Mouse (Mus musculus) neural tube, embryonic 12.5 days (tissue): ENCODE measurements around the gene Suds3. TPM values are rescaled to one million over a fixed set of nuclear protein-coding genes. Genes with fewer than 3 reads are reported as not detected.

ENCODE experiments used
- ATAC-seq: fragments of 200-750 bp; cut with Nextera tagmentation; 2 replicates; pipeline ENCODE4 v1.8.0; 2017; ENCODE audit warnings: low read depth, mild to moderate bottlenecking, moderate TSS enrichment, moderate library complexity; ENCODE audit not compliant: low FRiP score
- H3K27ac ChIP-seq: fragments of 300-500 bp; sonication (generic); 2 replicates; pipeline ENCODE4 v1.5.1; 2016
- H3K27me3 ChIP-seq: fragments of 300-500 bp; sonication (generic); replicated peaks from 2 replicates; pipeline ENCODE4 v1.6.1; 2016; ENCODE audit warnings: mild to moderate bottlenecking
- H3K36me3 ChIP-seq: fragments of 300-500 bp; sonication (generic); 2 replicates; pipeline ENCODE4 v1.6.1; 2016; ENCODE audit warnings: mild to moderate bottlenecking
- H3K4me1 ChIP-seq: fragments of 300-500 bp; sonication (generic); 2 replicates; pipeline ENCODE4 v1.6.1; 2016
- H3K4me2 ChIP-seq: fragments of 300-500 bp; sonication (generic); replicated peaks from 2 replicates; pipeline ENCODE4 v1.6.1; 2016; ENCODE audit warnings: mild to moderate bottlenecking
- H3K4me3 ChIP-seq: fragments of 300-500 bp; sonication (generic); 2 replicates; pipeline ENCODE4 v1.5.1; 2016
- H3K9ac ChIP-seq: fragments of 300-500 bp; sonication (generic); 2 replicates; pipeline ENCODE4 v1.6.1; 2016; ENCODE audit warnings: mild to moderate bottlenecking
- H3K9me3 ChIP-seq: fragments of 300-500 bp; sonication (generic); 2 replicates; pipeline ENCODE4 v1.6.1; 2016; ENCODE audit warnings: mild to moderate bottlenecking
- WGBS: fragments of 180-500 bp; shearing (Covaris S2); methylation state at CpG from one replicate; pipeline ENCODE4 v1.1.7; 2016; 5-methylcytosine and 5-hydroxymethylcytosine counted together
- polyA plus RNA-seq: library from polyadenylated mRNA; unstranded; fragments of >200 nt; fragmentation: Nextera tagmentation; extraction: Ambion mirVana; gene quantifications from 2 replicates; pipeline ENCODE4 v1.2.1, GENCODE M21; 2016

Gene Suds3
- 109 and 112 TPM in 2 replicates for polyA plus RNA-seq

DNA sequence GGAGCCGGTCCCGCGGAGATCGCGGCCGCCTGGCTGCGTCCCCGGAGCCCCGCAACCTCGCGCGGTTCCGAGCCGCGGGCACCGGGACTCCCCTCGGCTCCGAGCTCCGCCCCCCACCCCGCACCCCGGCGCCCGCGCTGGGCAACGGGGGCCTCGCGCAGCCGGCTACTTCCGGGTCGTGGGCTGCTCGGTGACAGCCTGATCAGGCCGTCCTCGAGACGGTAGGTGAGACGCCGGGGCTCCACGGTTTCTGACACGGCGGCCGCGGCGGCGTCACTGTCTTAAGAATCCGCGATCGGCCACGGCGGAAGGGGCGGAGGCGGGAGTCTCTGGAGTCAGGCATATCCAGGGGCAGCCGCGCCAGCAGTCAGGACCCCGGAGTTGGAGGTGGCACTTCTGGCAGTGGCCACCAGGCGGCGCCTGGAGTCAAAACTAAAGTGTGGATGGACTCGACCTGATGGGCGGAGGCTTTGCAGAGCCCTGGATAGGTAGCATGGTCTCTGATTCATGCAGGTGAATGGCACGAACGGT lies at the start of gene Suds3:
Gene Suds3 (minus strand): TSS at position 278 of the 531 bp plus-strand sequence.
- under 1% methylated on average over 58 of the region's 59 CpGs for WGBS
- ATAC-seq = peak; percentile 69
- H3K4me2 ChIP-seq = peak within 1 kb of the TSS; percentile 81

DNA sequence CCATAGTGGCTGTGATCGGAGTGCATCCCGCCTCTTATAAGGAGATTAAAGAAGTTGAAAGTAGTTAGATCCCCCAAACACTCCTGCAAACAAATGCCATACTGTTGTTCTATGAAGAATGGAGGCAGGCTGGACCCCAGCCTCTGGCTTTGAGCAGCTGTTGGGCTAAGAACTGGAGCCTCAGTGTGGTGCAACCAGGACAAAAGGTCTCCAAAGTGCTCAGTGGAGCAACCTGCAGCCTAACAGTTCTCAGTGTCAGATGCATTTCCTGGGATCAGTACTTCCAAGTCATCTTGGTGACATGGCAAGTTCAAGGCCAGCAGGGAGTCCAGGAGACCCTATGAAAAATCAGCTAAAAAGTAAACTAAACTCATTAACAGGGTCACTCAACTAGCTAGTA lies 49.0 kb upstream of the Suds3 start:
- ATAC-seq = no peak
- no peak overlapping the region for H3K4me3 ChIP-seq
- H3K27ac ChIP-seq = no peak overlapping the region
- H3K4me2 ChIP-seq = no peak overlapping the region
- no peaks in the 10 kb centered on the region for H3K4me1 ChIP-seq
- no peaks in the 10 kb centered on the region for H3K9me3 ChIP-seq
- no peaks in the 10 kb centered on the region for H3K27me3 ChIP-seq
- WGBS = 94% methylated on average over 2 of the region's 2 CpGs
- H3K36me3 ChIP-seq = no peaks in the 10 kb centered on the region
- no peak overlapping the region for H3K9ac ChIP-seq

More for the DNA sequence above, at the start of gene Suds3:
- Histone ChIP-seq H3K9ac (peak within 1 kb of the TSS; percentile 90), H3K4me3 (peak within 1 kb of the TSS; percentile 91), H3K27ac (peak within 1 kb of the TSS; percentile 50; the same call in 1 of the 2 replicates), H3K9me3 (no peaks in the 10 kb centered on the region), H3K27me3 (0 out of 2 replicates have a peak, but pooled peaks cover 3% of the 10 kb centered on the region), H3K4me1 (peaks cover 9% of the 10 kb centered on the region), H3K36me3 (peaks cover 27% of the 10 kb centered on the region)

DNA sequence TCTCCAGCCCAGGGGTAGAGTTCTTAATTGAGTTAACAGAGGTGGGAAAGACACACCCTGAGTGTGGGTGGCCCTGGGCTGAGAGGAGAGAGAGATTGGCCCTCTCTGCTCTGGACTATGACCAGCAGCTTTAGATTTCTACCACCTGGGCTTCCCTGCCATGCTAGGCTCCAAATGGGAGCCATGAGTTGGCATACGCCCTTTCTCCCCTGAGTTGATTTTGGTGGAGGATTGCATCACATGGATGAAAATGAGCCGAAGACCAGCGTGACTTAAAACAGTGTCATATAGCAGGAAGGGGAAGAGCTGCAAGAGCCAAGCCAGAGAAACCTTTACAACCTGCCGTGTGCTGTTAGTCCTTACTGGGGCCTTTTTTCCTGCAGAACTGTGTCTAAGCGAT lies 48.6 kb upstream of the Suds3 start:
- Histone ChIP-seq H3K9ac (no peak overlapping the region), H3K4me1 (no peaks in the 10 kb centered on the region), H3K4me3 (no peak overlapping the region), H3K4me2 (no peak overlapping the region), H3K27me3 (no peaks in the 10 kb centered on the region), H3K27ac (no peak overlapping the region), H3K36me3 (no peaks in the 10 kb centered on the region), H3K9me3 (no peaks in the 10 kb centered on the region)
- WGBS = 89% methylated on average over 5 of the region's 5 CpGs
- ATAC-seq = no peak

DNA sequence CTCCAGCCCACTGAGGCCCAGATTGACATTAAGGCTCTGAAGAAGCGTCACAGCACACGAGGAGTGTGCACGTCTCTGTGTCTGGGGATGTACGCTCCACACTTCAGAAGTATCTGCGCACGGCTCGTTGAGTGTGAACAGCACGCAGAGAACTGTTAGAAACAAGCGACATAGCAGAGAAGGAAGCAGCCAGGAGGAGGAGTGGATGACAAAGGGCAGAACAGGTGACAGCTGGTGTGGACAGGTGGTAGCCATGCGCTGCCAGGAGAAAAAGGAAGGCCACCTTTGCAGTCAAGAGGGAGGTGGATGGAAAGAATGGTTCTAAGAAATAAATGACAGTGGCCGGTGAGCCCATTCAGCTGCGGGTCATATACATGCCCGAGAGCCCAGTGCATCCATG lies 47.9 kb upstream of the Suds3 start:
- Histone ChIP-seq H3K4me2 (no peak overlapping the region), H3K27ac (no peak overlapping the region), H3K9ac (no peak overlapping the region), H3K4me1 (no peaks in the 10 kb centered on the region), H3K27me3 (no peaks in the 10 kb centered on the region), H3K9me3 (no peaks in the 10 kb centered on the region), H3K4me3 (no peak overlapping the region), H3K36me3 (no peaks in the 10 kb centered on the region)
- WGBS = 93% methylated on average over 13 of the region's 13 CpGs
- no peak for ATAC-seq

DNA sequence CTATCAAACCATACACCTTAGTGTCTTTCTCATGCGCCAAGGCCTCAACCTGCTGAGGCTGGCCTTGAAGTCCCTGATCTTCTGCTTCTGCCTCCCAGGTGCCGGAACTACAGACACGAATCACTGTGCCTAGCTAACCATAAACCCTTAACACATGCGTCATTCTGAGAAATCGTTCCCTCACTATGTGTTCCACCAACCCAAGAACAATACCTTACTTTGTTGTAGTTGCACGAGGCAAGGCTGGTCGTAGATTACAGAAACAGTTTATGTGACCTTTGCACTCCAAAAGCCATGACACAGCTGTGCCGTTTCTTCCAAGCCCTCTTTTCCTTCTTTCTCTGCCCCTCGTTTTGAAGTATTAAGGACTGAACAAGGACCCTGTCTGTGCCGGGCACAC lies 44.6 kb upstream of the Suds3 start:
- Histone ChIP-seq H3K4me2 (no peak overlapping the region), H3K4me1 (no peaks in the 10 kb centered on the region), H3K9ac (no peak overlapping the region), H3K27me3 (no peaks in the 10 kb centered on the region), H3K9me3 (no peaks in the 10 kb centered on the region), H3K27ac (no peak overlapping the region), H3K4me3 (no peak overlapping the region), H3K36me3 (no peaks in the 10 kb centered on the region)
- WGBS = 51% methylated on average over 10 of the region's 10 CpGs
- ATAC-seq = no peak

DNA sequence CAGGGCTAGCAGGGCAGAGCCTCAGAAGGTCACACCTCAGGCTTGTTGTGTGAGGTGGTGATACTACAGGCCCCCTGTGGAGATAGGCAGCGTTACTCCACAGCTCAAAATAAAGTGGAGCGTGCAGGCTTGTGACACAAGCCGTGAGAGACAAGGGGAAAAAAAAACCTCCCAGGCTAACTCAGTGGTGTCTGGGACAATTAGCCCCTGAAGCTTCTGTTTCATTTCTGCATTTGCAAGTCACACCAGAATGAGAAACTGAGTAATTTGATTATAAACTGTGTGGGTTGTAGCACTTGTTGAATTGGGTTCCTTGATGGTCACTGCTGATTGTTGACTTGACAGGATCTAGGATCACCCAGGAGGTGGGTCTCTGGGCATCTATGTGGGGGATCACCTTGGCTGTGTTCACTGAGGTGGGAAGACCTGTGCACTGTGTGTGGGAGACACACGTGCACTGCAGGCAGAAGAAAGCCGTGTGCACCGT lies 43.9 kb upstream of the Suds3 start:
- Histone ChIP-seq H3K36me3 (no peaks in the 10 kb centered on the region), H3K4me3 (no peak overlapping the region), H3K9me3 (no peaks in the 10 kb centered on the region), H3K9ac (no peak overlapping the region), H3K27ac (no peak overlapping the region), H3K4me2 (no peak overlapping the region), H3K27me3 (no peaks in the 10 kb centered on the region), H3K4me1 (no peaks in the 10 kb centered on the region)
- 53% methylated on average over 6 of the region's 6 CpGs for WGBS
- ATAC-seq = no peak

DNA sequence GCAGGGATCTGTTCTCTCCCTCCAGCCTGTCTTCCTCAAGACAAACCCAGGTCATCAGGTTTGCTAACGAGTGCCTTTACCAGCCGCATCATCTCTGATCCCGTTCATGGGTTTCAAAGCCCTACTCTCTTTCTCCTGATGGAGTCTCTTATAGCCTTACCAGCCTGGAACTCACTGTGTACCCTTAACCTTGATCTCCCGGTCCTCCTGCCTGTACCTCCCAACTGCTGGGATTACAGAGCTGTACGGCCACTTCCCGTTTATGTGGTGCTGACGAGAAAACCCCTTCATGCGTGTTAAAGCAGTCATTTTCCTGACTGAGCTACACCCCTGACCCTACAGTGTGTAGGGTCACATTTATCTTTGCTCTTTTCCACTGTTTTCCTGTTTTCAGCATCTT lies 43.4 kb upstream of the Suds3 start:
- Histone ChIP-seq H3K4me2 (no peak overlapping the region), H3K4me1 (no peaks in the 10 kb centered on the region), H3K27me3 (no peaks in the 10 kb centered on the region), H3K9me3 (no peaks in the 10 kb centered on the region), H3K4me3 (no peak overlapping the region), H3K9ac (no peak overlapping the region), H3K27ac (no peak overlapping the region), H3K36me3 (no peaks in the 10 kb centered on the region)
- 69% methylated on average over 8 of the region's 8 CpGs for WGBS
- ATAC-seq = no peak

DNA sequence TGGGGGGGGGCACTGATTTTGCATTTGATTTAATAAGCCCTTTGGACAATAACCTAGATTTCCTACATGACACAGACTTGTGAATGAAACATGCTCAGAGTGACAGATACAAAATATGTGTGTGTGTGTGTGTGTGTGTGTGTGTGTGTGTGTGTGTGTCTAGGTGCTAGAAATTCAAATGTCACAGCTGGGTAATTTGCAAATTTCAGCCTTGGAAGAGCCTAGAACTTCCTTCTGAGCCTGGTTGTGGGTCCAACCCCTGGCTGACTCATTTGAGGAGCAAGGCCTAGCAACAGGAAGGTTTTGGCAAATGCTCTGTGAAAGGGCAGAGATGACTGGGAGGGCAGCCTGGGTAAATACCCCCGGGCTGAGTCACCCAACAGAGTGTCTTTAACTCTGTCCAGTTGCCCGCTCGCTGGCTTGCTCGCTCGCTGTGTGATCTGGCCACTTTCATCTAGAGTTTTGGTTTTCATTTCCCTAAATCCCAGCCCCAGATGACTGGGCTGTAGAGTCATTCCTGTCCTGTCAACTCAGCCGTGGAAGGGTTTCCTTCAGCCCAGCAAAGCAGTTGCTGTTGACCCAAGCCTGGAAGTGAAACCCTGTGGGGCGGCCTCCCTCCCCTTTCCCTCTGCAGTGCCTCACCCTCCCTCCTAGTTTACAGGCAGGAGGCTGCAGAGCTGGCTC lies 42.6 kb upstream of the Suds3 start:
- no peaks in the 10 kb centered on the region for H3K27me3 ChIP-seq
- no peak for ATAC-seq
- H3K36me3 ChIP-seq = no peaks in the 10 kb centered on the region
- H3K9me3 ChIP-seq = 0 out of 2 replicates have a peak, but pooled peaks cover 3% of the 10 kb centered on the region
- H3K4me2 ChIP-seq = no peak overlapping the region
- H3K9ac ChIP-seq = no peak overlapping the region
- H3K4me3 ChIP-seq = no peak overlapping the region
- H3K27ac ChIP-seq = no peak overlapping the region
- 82% methylated on average over 7 of the region's 7 CpGs for WGBS
- H3K4me1 ChIP-seq = no peaks in the 10 kb centered on the region

DNA sequence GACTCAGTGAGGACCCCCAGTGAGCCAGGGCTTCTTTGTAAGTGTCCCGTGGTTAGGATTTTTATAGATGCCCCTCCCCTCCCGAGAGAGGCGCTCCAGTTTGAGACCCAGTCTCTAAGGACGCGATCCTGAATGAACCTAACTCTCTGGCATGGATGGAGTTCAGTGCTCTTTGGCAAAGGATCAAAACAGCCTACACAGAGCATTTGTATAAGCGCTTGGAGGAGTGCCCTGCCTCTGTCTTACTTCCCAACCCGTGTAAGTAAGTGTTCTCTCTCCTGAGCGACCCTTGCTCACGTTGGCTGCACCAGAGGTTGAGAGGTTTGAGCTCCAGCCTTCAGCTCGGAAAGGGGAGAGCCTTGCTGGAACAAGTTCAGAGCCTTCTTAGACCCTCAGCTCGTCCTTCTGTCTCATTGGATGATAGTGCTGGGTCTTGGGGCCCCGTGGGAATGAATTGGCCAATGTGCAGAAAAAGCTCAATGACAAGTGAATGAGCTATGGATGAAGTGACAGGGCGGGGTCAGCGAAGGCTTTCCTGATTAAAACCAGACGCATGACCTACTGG lies 37.7 kb upstream of the Suds3 start:
- H3K4me2 ChIP-seq = no peak overlapping the region
- ATAC-seq = no peak
- H3K4me1 ChIP-seq = no peaks in the 10 kb centered on the region
- H3K4me3 ChIP-seq = no peak overlapping the region
- H3K27me3 ChIP-seq = no peaks in the 10 kb centered on the region
- no peak overlapping the region for H3K9ac ChIP-seq
- H3K27ac ChIP-seq = no peak overlapping the region
- 82% methylated on average over 15 of the region's 15 CpGs for WGBS
- 0 out of 2 replicates have a peak, but pooled peaks cover 9% of the 10 kb centered on the region for H3K9me3 ChIP-seq
- H3K36me3 ChIP-seq = no peaks in the 10 kb centered on the region

DNA sequence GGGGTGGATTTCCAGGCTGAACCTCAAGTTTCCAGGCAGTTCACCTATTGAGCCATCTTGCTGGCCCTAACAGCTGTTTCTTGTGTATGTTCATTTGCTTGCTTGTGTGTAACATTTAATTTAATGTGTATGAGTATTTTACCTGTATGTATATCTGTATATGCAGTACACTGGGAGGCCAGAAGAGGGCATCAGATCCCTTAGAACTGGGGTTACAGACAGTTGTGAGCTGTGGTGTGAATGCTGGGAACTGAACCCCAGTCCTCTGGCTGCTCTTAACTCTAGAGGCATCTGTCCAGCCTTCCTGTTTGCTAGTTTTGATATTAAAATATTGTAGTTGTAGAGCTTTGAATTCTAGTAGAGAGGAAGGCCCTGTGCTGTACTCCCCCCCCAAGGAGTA lies 37.0 kb upstream of the Suds3 start:
- Histone ChIP-seq H3K4me2 (no peak overlapping the region), H3K27ac (no peak overlapping the region), H3K36me3 (no peaks in the 10 kb centered on the region)

DNA sequence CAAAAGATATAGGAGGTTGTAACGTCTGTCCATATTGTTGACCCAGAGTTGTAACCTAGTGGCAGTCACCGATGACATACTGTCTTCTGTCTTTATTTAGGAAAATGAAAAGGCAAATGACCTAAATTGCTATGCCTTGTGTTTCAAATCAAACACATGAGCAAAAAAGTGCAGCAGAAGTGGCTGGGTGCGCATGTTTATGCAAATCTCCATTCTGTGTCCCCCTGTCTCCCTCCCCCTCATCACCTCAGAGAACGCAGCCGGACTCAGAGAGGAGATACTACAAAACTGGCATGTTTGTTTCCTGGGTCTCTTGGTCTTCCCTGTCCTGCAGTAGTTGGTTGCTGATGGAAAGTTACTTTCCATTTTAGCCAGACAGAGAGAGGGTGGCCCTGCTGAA lies 34.2 kb upstream of the Suds3 start:
- no peak overlapping the region for H3K4me3 ChIP-seq
- 88% methylated on average over 5 of the region's 5 CpGs for WGBS
- no peak overlapping the region for H3K9ac ChIP-seq
- ATAC-seq = no peak
- no peak overlapping the region for H3K4me2 ChIP-seq
- no peaks in the 10 kb centered on the region for H3K27me3 ChIP-seq
- H3K27ac ChIP-seq = no peak overlapping the region
- 0 out of 2 replicates have a peak, but pooled peaks cover 9% of the 10 kb centered on the region for H3K9me3 ChIP-seq
- no peaks in the 10 kb centered on the region for H3K36me3 ChIP-seq
- no peaks in the 10 kb centered on the region for H3K4me1 ChIP-seq

More for the DNA sequence above, 37.0 kb upstream of the Suds3 start:
- Histone ChIP-seq H3K27me3 (no peaks in the 10 kb centered on the region), H3K9me3 (0 out of 2 replicates have a peak, but pooled peaks cover 9% of the 10 kb centered on the region), H3K9ac (no peak overlapping the region), H3K4me1 (no peaks in the 10 kb centered on the region), H3K4me3 (no peak overlapping the region)
- ATAC-seq = no peak

DNA sequence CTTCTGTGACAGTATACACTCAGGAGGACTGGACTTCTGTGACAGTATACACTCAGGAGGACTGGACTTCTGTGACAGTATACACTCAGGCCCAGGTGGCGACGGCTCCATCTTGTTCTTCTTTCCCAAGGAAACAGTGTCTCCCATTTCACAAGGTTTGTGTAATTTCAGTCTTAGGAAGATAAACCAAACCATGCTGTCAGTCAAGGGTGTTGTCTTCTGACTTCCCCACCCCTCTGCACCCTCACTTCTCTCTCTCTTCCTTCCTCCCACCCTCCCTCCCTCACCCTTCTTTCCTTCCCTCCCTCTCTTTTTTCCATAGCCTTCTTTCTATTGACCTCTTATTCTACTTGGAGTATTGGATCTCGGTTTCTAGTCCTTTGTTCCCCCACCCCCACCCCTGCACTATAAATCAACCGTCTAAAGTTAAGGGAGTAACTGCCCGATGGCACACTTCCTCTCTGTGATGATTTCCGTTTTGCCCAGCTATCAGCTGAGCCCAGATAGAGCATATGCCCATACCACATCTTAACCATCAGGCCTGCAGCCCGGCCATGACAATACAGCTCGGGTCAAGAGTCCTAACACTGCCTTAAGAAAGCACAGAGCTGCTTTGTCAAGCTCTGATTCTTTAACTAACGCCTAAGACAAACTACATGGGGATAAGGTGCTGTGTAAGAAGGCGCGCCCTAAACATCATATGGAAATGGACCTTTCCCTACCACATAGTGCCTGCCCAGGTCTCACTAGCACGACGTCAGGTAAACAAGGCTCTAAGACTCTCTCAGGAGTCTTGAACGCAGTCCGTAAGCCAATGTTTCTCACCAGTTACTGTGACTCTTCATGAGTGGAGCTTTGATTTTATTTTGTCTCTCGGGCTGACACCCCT lies 33.4 kb upstream of the Suds3 start:
- no peak for ATAC-seq
- Histone ChIP-seq H3K4me2 (no peak overlapping the region), H3K4me3 (no peak overlapping the region), H3K27ac (no peak overlapping the region), H3K9me3 (0 out of 2 replicates have a peak, but pooled peaks cover 9% of the 10 kb centered on the region), H3K9ac (no peak overlapping the region), H3K4me1 (no peaks in the 10 kb centered on the region), H3K27me3 (no peaks in the 10 kb centered on the region), H3K36me3 (no peaks in the 10 kb centered on the region)
- WGBS = 77% methylated on average over 16 of the region's 16 CpGs
